In genomic region chr16:87698692-87699305, GRCm38 (mm10) we compare ENCODE assay signal across 8 mouse cellular contexts. TPM values are rescaled to one million over a fixed set of nuclear protein-coding genes. Genes with fewer than 3 reads are reported as not detected.
DNase-seq lines count a peak whose midpoint lies in the region; ATAC-seq and TF ChIP-seq lines count a peak whose summit lies in the region.

Gene Bach1 (plus strand): TSS chr16:87698945.

- peaks cover 0 to 6% of the 10 kb centered on the region in 2 experiments for H3K36me3 ChIP-seq in CH12.LX (replicated peaks in 1 of 2; ENCODE audit: control insufficient read depth in 1 of 2, insufficient read depth in 1 of 2, low read length in 1 of 2)
- H3K36me3 ChIP-seq in forebrain, embryonic 11.5 days (ENCODE audit: control insufficient read depth, insufficient read depth, low read length), result no peaks in the 10 kb centered on the region
- H3K36me3 ChIP-seq in heart, embryonic 16.5 days (ENCODE audit: control insufficient read depth, insufficient read depth), result no peaks in the 10 kb centered on the region
- no peaks in the 10 kb centered on the region for H3K36me3 ChIP-seq in liver, postnatal 0 days (replicated peaks; ENCODE audit: insufficient read depth, low read length)
- no peaks in the 10 kb centered on the region for H3K36me3 ChIP-seq in neural tube, embryonic 14.5 days (ENCODE audit: control insufficient read depth, insufficient read depth, low read length)

- H3K27me3 ChIP-seq in CH12.LX (replicated peaks), result peaks cover 4% of the 10 kb centered on the region
- no peaks in the 10 kb centered on the region; the same call in 1 of the 2 replicates for H3K27me3 ChIP-seq in forebrain, embryonic 11.5 days (ENCODE audit: control insufficient read depth, insufficient read depth, low read length)
- no peaks in the 10 kb centered on the region for H3K27me3 ChIP-seq in heart, embryonic 16.5 days (ENCODE audit: control insufficient read depth, insufficient read depth, low read length)
- H3K27me3 ChIP-seq in liver, postnatal 0 days (ENCODE audit: insufficient read depth, low read length), result no peaks in the 10 kb centered on the region
- H3K27me3 ChIP-seq in neural tube, embryonic 14.5 days (ENCODE audit: control insufficient read depth, insufficient read depth, low read length), result no peaks in the 10 kb centered on the region

- under 1% methylated on average over 41 of the region's 84 CpGs for WGBS in forebrain, embryonic 11.5 days
- WGBS in heart, embryonic 16.5 days, result under 1% methylated on average over 82 of the region's 84 CpGs
- under 1% methylated on average over 67 of the region's 84 CpGs for WGBS in liver, postnatal 0 days (ENCODE audit: insufficient replicate concordance)
- WGBS in neural tube, embryonic 14.5 days, result under 1% methylated on average over 72 of the region's 84 CpGs

- DNase-seq in CH12.LX (ENCODE audit: extremely low read depth), result peak; percentile 96
- peak; percentile 91 for DNase-seq in c-Kit-positive CD71-negative TER-119-negative erythroid progenitor cells, embryonic 14.5 days (ENCODE audit: low read depth)
- peak; percentile 98 for DNase-seq in forebrain, embryonic 11.5 days (ENCODE audit: low spot score)
- peak; percentile 95 to 99 for DNase-seq in kidney, postnatal 36 days
- peak; percentile 100 for DNase-seq in liver, postnatal 0 days
- DNase-seq in testis, postnatal 10 days (ENCODE audit: low spot score), result peak; percentile 98

- peak within 1 kb of the TSS; percentile 96 for H3K9ac ChIP-seq in CH12.LX (ENCODE audit: insufficient read depth, low read depth)
- H3K9ac ChIP-seq in forebrain, embryonic 11.5 days (ENCODE audit: low read length), result peak within 1 kb of the TSS; percentile 96
- H3K9ac ChIP-seq in heart, embryonic 16.5 days (ENCODE audit: low read length), result peak within 1 kb of the TSS; percentile 91
- peak within 1 kb of the TSS; percentile 92 for H3K9ac ChIP-seq in liver, postnatal 0 days (replicated peaks)
- peak within 1 kb of the TSS; percentile 97 for H3K9ac ChIP-seq in neural tube, embryonic 14.5 days (replicated peaks; ENCODE audit: low read depth, low read length)

- peak within 1 kb of the TSS; percentile 72 for H3K27ac ChIP-seq in CH12.LX (ENCODE audit: insufficient read depth, low read depth)
- H3K27ac ChIP-seq in forebrain, embryonic 11.5 days (ENCODE audit: low read depth, low read length), result peak within 1 kb of the TSS; percentile 86
- H3K27ac ChIP-seq in heart, embryonic 16.5 days (ENCODE audit: low read length), result peak within 1 kb of the TSS; percentile 91
- H3K27ac ChIP-seq in liver, postnatal 0 days (ENCODE audit: low read depth), result peak within 1 kb of the TSS; percentile 97
- peak within 1 kb of the TSS; percentile 89 for H3K27ac ChIP-seq in neural tube, embryonic 14.5 days (ENCODE audit: low read depth, low read length)

- no peaks in the 10 kb centered on the region for H3K9me3 ChIP-seq in CH12.LX (replicated peaks; ENCODE audit: low read length)
- no peaks in the 10 kb centered on the region for H3K9me3 ChIP-seq in forebrain, embryonic 11.5 days (ENCODE audit: control insufficient read depth, low read length)
- H3K9me3 ChIP-seq in heart, embryonic 16.5 days (replicated peaks; ENCODE audit: control insufficient read depth, low read length), result no peaks in the 10 kb centered on the region
- H3K9me3 ChIP-seq in liver, postnatal 0 days (ENCODE audit: low read length), result no peaks in the 10 kb centered on the region
- H3K9me3 ChIP-seq in neural tube, embryonic 14.5 days (ENCODE audit: control insufficient read depth, low read length), result no peaks in the 10 kb centered on the region

- peak; percentile 85 for TF ChIP-seq POLR2A in CH12.LX (IDR thresholded peaks at IDR 0.05; ENCODE audit: low read depth, low read length)

- peak; percentile 93 for ATAC-seq in forebrain, embryonic 11.5 days (replicated peaks; ENCODE audit: low FRiP score)
- ATAC-seq in heart, embryonic 16.5 days (replicated peaks; ENCODE audit: extremely low read depth, insufficient read depth, low FRiP score), result peak; percentile 94
- peak; percentile 91 for ATAC-seq in liver, postnatal 0 days
- ATAC-seq in neural tube, embryonic 14.5 days (ENCODE audit: low read depth), result peak; percentile 93

- no peak for TF ChIP-seq CTCF in CH12.LX (conservative IDR thresholded peaks at IDR 0.05 in 1 of 2, IDR thresholded peaks at IDR 0.05 in 1 of 2; ENCODE audit: low read depth in 2 of 2, low read length in 2 of 2)
- TF ChIP-seq CTCF in liver, postnatal 0 days (IDR thresholded peaks at IDR 0.05; ENCODE audit: low read depth), result no peak

- peaks cover 12 to 26% of the 10 kb centered on the region in 2 experiments for H3K4me1 ChIP-seq in CH12.LX (ENCODE audit: control insufficient read depth in 1 of 2, insufficient read depth in 2 of 2)
- H3K4me1 ChIP-seq in forebrain, embryonic 11.5 days (replicated peaks; ENCODE audit: control insufficient read depth, insufficient read depth, low read length), result peaks cover 8% of the 10 kb centered on the region
- H3K4me1 ChIP-seq in heart, embryonic 16.5 days (ENCODE audit: control insufficient read depth, insufficient read depth, low read length), result peaks cover 22% of the 10 kb centered on the region
- H3K4me1 ChIP-seq in liver, postnatal 0 days (ENCODE audit: insufficient read depth), result peaks cover 33% of the 10 kb centered on the region
- peaks cover 10% of the 10 kb centered on the region; the same call in 1 of the 2 replicates for H3K4me1 ChIP-seq in neural tube, embryonic 14.5 days (ENCODE audit: control insufficient read depth, insufficient read depth, low read length)

- dilution Hi-C loops in CH12.LX (cut with MboI; ENCODE audit: extremely low pct_ligation_motif_present, extremely low pct_unique_long_range_greater_than_20kb, low sequenced_read_pairs), result no loop called here

- peak within 1 kb of the TSS; percentile 90 for H3K4me2 ChIP-seq in CH12.LX (ENCODE audit: insufficient read depth, low read depth, poor library complexity, severe bottlenecking)
- peak within 1 kb of the TSS; percentile 77 for H3K4me2 ChIP-seq in forebrain, embryonic 11.5 days (ENCODE audit: low read depth, low read length, severe bottlenecking)
- peak within 1 kb of the TSS; percentile 72 for H3K4me2 ChIP-seq in heart, embryonic 16.5 days (ENCODE audit: low read depth, low read length)
- H3K4me2 ChIP-seq in liver, postnatal 0 days (ENCODE audit: low read depth, low read length), result peak within 1 kb of the TSS; percentile 81
- peak within 1 kb of the TSS; percentile 80 for H3K4me2 ChIP-seq in neural tube, embryonic 14.5 days (ENCODE audit: low read depth, low read length)

- TF ChIP-seq RAD21 in CH12.LX (IDR thresholded peaks at IDR 0.05; ENCODE audit: low read depth, low read length), result no peak; the same call in 1 of the 2 replicates

- H3K4me3 ChIP-seq in CH12.LX (replicated peaks in 1 of 3; ENCODE audit: low read depth in 2 of 3, low read length in 2 of 3, poor library complexity in 1 of 3), result peak within 1 kb of the TSS; percentile 78 to 87 (median 84)
- peak within 1 kb of the TSS; percentile 83 for H3K4me3 ChIP-seq in forebrain, embryonic 11.5 days (ENCODE audit: low read depth, low read length)
- H3K4me3 ChIP-seq in heart, embryonic 16.5 days (ENCODE audit: low read length), result peak within 1 kb of the TSS; percentile 66
- peak within 1 kb of the TSS; percentile 81 for H3K4me3 ChIP-seq in liver, postnatal 0 days (ENCODE audit: low read depth, low read length)
- peak within 1 kb of the TSS; percentile 86 for H3K4me3 ChIP-seq in neural tube, embryonic 14.5 days (ENCODE audit: low read depth, low read length)

- peaks cover 43% of the 10 kb centered on the region for H3K79me2 ChIP-seq in CH12.LX (replicated peaks; ENCODE audit: control insufficient read depth, extremely low read depth, insufficient read depth, poor library complexity, severe bottlenecking)

- in situ Hi-C loops in CH12.LX (cut with MboI; ENCODE audit: low pct_ligation_motif_present, low pct_unique_long_range_greater_than_20kb, low sequenced_read_pairs), result no loop called here

- TF ChIP-seq EP300 in CH12.LX (IDR thresholded peaks at IDR 0.05; ENCODE audit: low read length), result no peak
- TF ChIP-seq EP300 in liver, postnatal 0 days (IDR thresholded peaks at IDR 0.05; ENCODE audit: low read depth), result no peak

TF ChIP-seq in CH12.LX, 34 proteins besides CTCF, POLR2A, EP300 and RAD21 (continues in another document):
- TF ChIP-seq JUND (conservative IDR thresholded peaks at IDR 0.05; ENCODE audit: low read depth, low read length), result no peak
- TF ChIP-seq NRF1 (IDR thresholded peaks at IDR 0.05; ENCODE audit: low read depth, low read length), result peak; percentile 63; the same call in 1 of the 2 replicates
- no peak for TF ChIP-seq ZNF384 (IDR thresholded peaks at IDR 0.05; ENCODE audit: low read depth, low read length)
- TF ChIP-seq E2F4 (IDR thresholded peaks at IDR 0.05; ENCODE audit: insufficient replicate concordance, low read depth, low read length), result no peak
- TF ChIP-seq ZMIZ1 (IDR thresholded peaks at IDR 0.05; ENCODE audit: low read depth, low read length), result peak; percentile 82; the same call in 1 of the 2 replicates
- TF ChIP-seq MAFK (IDR thresholded peaks at IDR 0.05; ENCODE audit: insufficient replicate concordance, low read length), result no peak
- TF ChIP-seq NELFE (IDR thresholded peaks at IDR 0.05; ENCODE audit: low read depth, low read length), result peak; percentile 93
- no peak for TF ChIP-seq USF2 (conservative IDR thresholded peaks at IDR 0.05; ENCODE audit: low read depth, low read length)
- TF ChIP-seq CHD1 (IDR thresholded peaks at IDR 0.05; ENCODE audit: low read depth, low read length), result no peak
- no peak for TF ChIP-seq POLR2AphosphoS2 (IDR thresholded peaks at IDR 0.05; ENCODE audit: low read depth, low read length)
- no peak for TF ChIP-seq RCOR1 (conservative IDR thresholded peaks at IDR 0.05; ENCODE audit: low read depth, low read length)
- TF ChIP-seq MEF2A (IDR thresholded peaks at IDR 0.05; ENCODE audit: borderline replicate concordance, low read depth, low read length), result peak; percentile 18; the same call in 1 of the 2 replicates
- no peak for TF ChIP-seq MXI1 (IDR thresholded peaks at IDR 0.05; ENCODE audit: low read depth, low read length)
- no peak for TF ChIP-seq ZC3H11A (IDR thresholded peaks at IDR 0.05; ENCODE audit: low read depth, low read length)
- no peak for TF ChIP-seq SMC3 (IDR thresholded peaks at IDR 0.05; ENCODE audit: low read depth, low read length)
- TF ChIP-seq HCFC1 (IDR thresholded peaks at IDR 0.05; ENCODE audit: low read depth, low read length), result no peak
- no peak for TF ChIP-seq CHD2 (IDR thresholded peaks at IDR 0.05; ENCODE audit: low read length)
- no peak for TF ChIP-seq JUN (IDR thresholded peaks at IDR 0.05; ENCODE audit: insufficient read depth, low read depth, low read length)

RNA-seq across cellular contexts. Expression of gene Bach1, which starts in this region (rescaled TPM):
- total RNA-seq in CH12.LX (2012; rRNA removed) (11.2 and 13.4 TPM in 2 replicates), CH12.LX (2014; rRNA removed) (10.4 and 11.4 TPM in 2 replicates)
- polyA plus RNA-seq in CH12.LX (2012; ENCODE audit: insufficient read length, low read depth), result 19.9 and 20.9 TPM in 2 replicates
- polyA plus RNA-seq in forebrain, embryonic 11.5 days (2014; fragmentation: Nextera tagmentation; extraction: Ambion mirVana), result 18.5 and 18.9 TPM in 2 replicates
- polyA plus RNA-seq in heart, embryonic 16.5 days (2015; fragmentation: Nextera tagmentation; extraction: Ambion mirVana), result 8.2 and 9.8 TPM in 2 replicates
- 5.4 and 5.9 TPM in 2 replicates for polyA plus RNA-seq in liver, postnatal 0 days (2015; fragmentation: Nextera tagmentation; extraction: Ambion mirVana)
- 21.7 and 22.4 TPM in 2 replicates for polyA plus RNA-seq in neural tube, embryonic 14.5 days (2014; fragmentation: Nextera tagmentation; extraction: Ambion mirVana)

Comparison
In these comparisons a context has a peak if more than half of its experiments do, and no peak if none do; other contexts are left out.
1. Peak in every context shown above with its lines: DNase-seq, ATAC-seq, H3K4me3 ChIP-seq and H3K27ac ChIP-seq.